Mouse (Mus musculus) liver, postnatal 0 days (tissue): ENCODE results near the gene Tnfsf15.

Experiments used
- CTCF ChIP-seq: sonication (generic); IDR thresholded peaks from 2 replicates; pipeline ENCODE4 v1.5.1; 2016; ENCODE audit warnings: antibody characterized with exemption, low read depth
- EP300 ChIP-seq: IDR thresholded peaks from 2 replicates; pipeline ENCODE4 v1.6.1; 2016; ENCODE audit warnings: antibody characterized with exemption, low read depth, mild to moderate bottlenecking

GRCm38 (mm10) chr4:63772514-63772913 lies 27.6 kb upstream of the Tnfsf15 start:
- no peak for TF ChIP-seq CTCF
- TF ChIP-seq EP300 = no peak
